Mouse (Mus musculus): Measurements from ENCODE around the gene Oprl1. TPM values are rescaled to one million over a fixed set of nuclear protein-coding genes. Genes with fewer than 3 reads are reported as not detected.

Oprl1 gene
- total and polyA plus RNA-seq, 3 experiments = 0.14 to 0.25 TPM; not detected in 1

GRCm38 (mm10) chr2:181689466-181690160 is 25.2 kb upstream of the Oprl1 start:
- TF ChIP-seq CTCF (conservative IDR thresholded peaks at IDR 0.05 in 1 of 2, IDR thresholded peaks at IDR 0.05 in 1 of 2; ENCODE audit: low read depth in 2 of 2, low read length in 2 of 2) = no peak
- no peak for TF ChIP-seq POLR2A (IDR thresholded peaks at IDR 0.05; ENCODE audit: low read depth, low read length)
- no peak for TF ChIP-seq KAT2A (IDR thresholded peaks at IDR 0.05; ENCODE audit: insufficient replicate concordance, low read length)
- no peak for TF ChIP-seq E2F4 (IDR thresholded peaks at IDR 0.05; ENCODE audit: insufficient replicate concordance, low read depth, low read length)
- no peak for TF ChIP-seq TBP (conservative IDR thresholded peaks at IDR 0.05; ENCODE audit: low read depth, low read length)
- no peak for TF ChIP-seq PAX5 (IDR thresholded peaks at IDR 0.05; ENCODE audit: low read length)
- TF ChIP-seq MXI1 (IDR thresholded peaks at IDR 0.05; ENCODE audit: low read depth, low read length) = no peak
- no peak for TF ChIP-seq EP300 (IDR thresholded peaks at IDR 0.05; ENCODE audit: low read length)
- peaks cover 36 to 71% of the 10 kb centered on the region in 2 experiments for H3K36me3 ChIP-seq (replicated peaks in 1 of 2; ENCODE audit: control insufficient read depth in 1 of 2, insufficient read depth in 1 of 2, low read length in 1 of 2)
- peak overlapping the region; percentile 71 for H3K27ac ChIP-seq (ENCODE audit: insufficient read depth, low read depth)
- no peak overlapping the region for H3K9ac ChIP-seq (ENCODE audit: insufficient read depth, low read depth)
- H3K4me1 ChIP-seq (ENCODE audit: control insufficient read depth in 1 of 2, insufficient read depth in 2 of 2) = peaks cover 27 to 65% of the 10 kb centered on the region in 2 experiments
- in situ Hi-C loops (cut with MboI; ENCODE audit: low pct_ligation_motif_present, low pct_unique_long_range_greater_than_20kb, low sequenced_read_pairs) (loop anchor here (10.0 kb wide), 2 partner anchors 75 to 285 kb away; no protein-coding TSS in a partner anchor), dilution Hi-C loops (cut with MboI; ENCODE audit: extremely low pct_ligation_motif_present, extremely low pct_unique_long_range_greater_than_20kb, low sequenced_read_pairs) (no loop called here)
- peak overlapping the region in 1 of 3 experiments; percentile 21 for H3K4me3 ChIP-seq (replicated peaks in 1 of 3; ENCODE audit: low read depth in 2 of 3, low read length in 2 of 3, poor library complexity in 1 of 3)
- no peaks in the 10 kb centered on the region for H3K9me3 ChIP-seq (replicated peaks; ENCODE audit: low read length)
- H3K4me2 ChIP-seq (ENCODE audit: insufficient read depth, low read depth, poor library complexity, severe bottlenecking) = no peak overlapping the region
- DNase-seq (ENCODE audit: extremely low read depth) = no peak
- H3K79me2 ChIP-seq (replicated peaks; ENCODE audit: control insufficient read depth, extremely low read depth, insufficient read depth, poor library complexity, severe bottlenecking) = peaks cover 20% of the 10 kb centered on the region
- no peaks in the 10 kb centered on the region for H3K27me3 ChIP-seq (replicated peaks)

DNA sequence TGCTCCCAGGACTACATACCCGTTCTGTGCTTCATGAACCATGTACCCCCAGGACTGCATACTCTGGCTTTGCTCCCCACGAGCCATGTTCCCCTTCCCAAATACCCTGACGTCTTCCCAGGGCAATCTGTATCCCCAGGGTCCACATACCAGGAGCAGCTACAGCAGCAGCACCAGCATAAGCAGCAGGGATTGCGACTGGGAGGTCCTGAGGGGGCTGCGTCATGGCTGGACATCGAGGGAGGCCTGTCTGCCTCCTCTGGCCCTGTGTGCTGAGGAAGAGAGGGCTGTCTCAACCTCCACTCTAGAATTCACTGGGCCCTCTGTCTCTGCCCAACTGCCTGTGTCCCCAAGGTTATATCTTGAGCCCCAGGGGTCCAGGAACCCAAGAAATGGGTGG is 23.7 kb upstream of the Oprl1 start:
- no peak overlapping the region for H3K27ac ChIP-seq (ENCODE audit: insufficient read depth, low read depth)
- H3K27me3 ChIP-seq (replicated peaks) = no peaks in the 10 kb centered on the region
- DNase-seq (ENCODE audit: extremely low read depth) = no peak
- no peak for TF ChIP-seq ZMIZ1 (IDR thresholded peaks at IDR 0.05; ENCODE audit: low read depth, low read length)
- no peak for TF ChIP-seq TBP (conservative IDR thresholded peaks at IDR 0.05; ENCODE audit: low read depth, low read length)
- peaks cover 36 to 57% of the 10 kb centered on the region in 2 experiments for H3K36me3 ChIP-seq (replicated peaks in 1 of 2; ENCODE audit: control insufficient read depth in 1 of 2, insufficient read depth in 1 of 2, low read length in 1 of 2)
- in situ Hi-C loops (cut with MboI; ENCODE audit: low pct_ligation_motif_present, low pct_unique_long_range_greater_than_20kb, low sequenced_read_pairs) (loop anchor here (10.0 kb wide), 2 partner anchors 76 to 286 kb away; no protein-coding TSS in a partner anchor), dilution Hi-C loops (cut with MboI; ENCODE audit: extremely low pct_ligation_motif_present, extremely low pct_unique_long_range_greater_than_20kb, low sequenced_read_pairs) (no loop called here)
- H3K4me1 ChIP-seq (ENCODE audit: control insufficient read depth in 1 of 2, insufficient read depth in 2 of 2) = peaks cover 28 to 59% of the 10 kb centered on the region in 2 experiments
- H3K4me2 ChIP-seq (ENCODE audit: insufficient read depth, low read depth, poor library complexity, severe bottlenecking) = no peak overlapping the region
- peaks cover 20% of the 10 kb centered on the region for H3K79me2 ChIP-seq (replicated peaks; ENCODE audit: control insufficient read depth, extremely low read depth, insufficient read depth, poor library complexity, severe bottlenecking)
- H3K4me3 ChIP-seq (replicated peaks in 1 of 3; ENCODE audit: low read depth in 2 of 3, low read length in 2 of 3, poor library complexity in 1 of 3) = peak overlapping the region in 1 of 3 experiments; percentile 71
- no peak overlapping the region for H3K9ac ChIP-seq (ENCODE audit: insufficient read depth, low read depth)
- H3K9me3 ChIP-seq (replicated peaks; ENCODE audit: low read length) = no peaks in the 10 kb centered on the region

DNA sequence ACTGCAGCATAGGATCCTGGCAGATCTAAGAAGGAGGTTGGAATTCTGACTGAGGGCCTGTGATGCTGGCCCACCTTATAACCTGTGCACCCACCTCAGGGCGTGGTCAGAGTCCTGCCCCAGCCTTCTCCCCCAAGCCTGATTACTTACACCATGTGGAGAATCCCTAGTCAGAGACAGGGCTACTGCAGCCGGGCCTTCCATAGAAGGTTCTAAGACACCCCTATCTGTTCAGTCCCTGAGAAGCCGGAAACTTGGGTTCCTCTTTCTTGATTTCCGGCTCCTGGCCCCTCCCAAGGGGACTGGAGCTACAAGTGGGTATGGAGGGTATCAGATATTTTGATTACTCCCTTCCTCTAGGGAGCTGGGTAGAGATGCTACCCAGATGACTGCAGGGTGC is 23.2 kb upstream of the Oprl1 start:
- H3K36me3 ChIP-seq (replicated peaks in 1 of 2; ENCODE audit: control insufficient read depth in 1 of 2, insufficient read depth in 1 of 2, low read length in 1 of 2) = peaks cover 34 to 52% of the 10 kb centered on the region in 2 experiments
- H3K9ac ChIP-seq (ENCODE audit: insufficient read depth, low read depth) = no peak overlapping the region
- H3K27me3 ChIP-seq (replicated peaks) = no peaks in the 10 kb centered on the region
- in situ Hi-C loops (cut with MboI; ENCODE audit: low pct_ligation_motif_present, low pct_unique_long_range_greater_than_20kb, low sequenced_read_pairs) (loop anchor here (10.0 kb wide), 2 partner anchors 77 to 287 kb away; no protein-coding TSS in a partner anchor), dilution Hi-C loops (cut with MboI; ENCODE audit: extremely low pct_ligation_motif_present, extremely low pct_unique_long_range_greater_than_20kb, low sequenced_read_pairs) (no loop called here)
- peaks cover 20% of the 10 kb centered on the region for H3K79me2 ChIP-seq (replicated peaks; ENCODE audit: control insufficient read depth, extremely low read depth, insufficient read depth, poor library complexity, severe bottlenecking)
- no peak overlapping the region for H3K27ac ChIP-seq (ENCODE audit: insufficient read depth, low read depth)
- TF ChIP-seq ETS1 (conservative IDR thresholded peaks at IDR 0.05; ENCODE audit: low read depth, low read length) = no peak
- no peak for TF ChIP-seq SMC3 (IDR thresholded peaks at IDR 0.05; ENCODE audit: low read depth, low read length)
- TF ChIP-seq MEF2A (IDR thresholded peaks at IDR 0.05; ENCODE audit: borderline replicate concordance, low read depth, low read length) = no peak
- TF ChIP-seq MXI1 (IDR thresholded peaks at IDR 0.05; ENCODE audit: low read depth, low read length) = no peak
- no peak for TF ChIP-seq POLR2AphosphoS2 (IDR thresholded peaks at IDR 0.05; ENCODE audit: low read depth, low read length)
- TF ChIP-seq ZNF384 (IDR thresholded peaks at IDR 0.05; ENCODE audit: low read depth, low read length) = no peak
- TF ChIP-seq NELFE (IDR thresholded peaks at IDR 0.05; ENCODE audit: low read depth, low read length) = no peak
- TF ChIP-seq MYC (IDR thresholded peaks at IDR 0.05; ENCODE audit: low read depth, low read length) = no peak
- no peak for TF ChIP-seq BHLHE40 (IDR thresholded peaks at IDR 0.05; ENCODE audit: low read depth, low read length)
- TF ChIP-seq ZC3H11A (IDR thresholded peaks at IDR 0.05; ENCODE audit: low read depth, low read length) = no peak
- TF ChIP-seq MAZ (IDR thresholded peaks at IDR 0.05; ENCODE audit: low read depth, low read length) = no peak
- TF ChIP-seq NRF1 (IDR thresholded peaks at IDR 0.05; ENCODE audit: low read depth, low read length) = no peak
- TF ChIP-seq JUN (IDR thresholded peaks at IDR 0.05; ENCODE audit: insufficient read depth, low read depth, low read length) = no peak
- TF ChIP-seq IRF4 (IDR thresholded peaks at IDR 0.05; ENCODE audit: low read depth, low read length) = no peak
- TF ChIP-seq RAD21 (IDR thresholded peaks at IDR 0.05; ENCODE audit: low read depth, low read length) = no peak
- H3K4me2 ChIP-seq (ENCODE audit: insufficient read depth, low read depth, poor library complexity, severe bottlenecking) = no peak overlapping the region
- H3K4me3 ChIP-seq (replicated peaks in 1 of 3; ENCODE audit: low read depth in 2 of 3, low read length in 2 of 3, poor library complexity in 1 of 3) = peak overlapping the region in 1 of 3 experiments; percentile 71
- no peaks in the 10 kb centered on the region for H3K9me3 ChIP-seq (replicated peaks; ENCODE audit: low read length)
- no peak for DNase-seq (ENCODE audit: extremely low read depth)
- peaks cover 28 to 59% of the 10 kb centered on the region in 2 experiments for H3K4me1 ChIP-seq (ENCODE audit: control insufficient read depth in 1 of 2, insufficient read depth in 2 of 2)

All from CH12.LX (cell line).